Mouse (Mus musculus) hindbrain, embryonic 11.5 days (tissue): ENCODE measurements around the gene Tmcc1. TPM values are rescaled to one million over a fixed set of nuclear protein-coding genes. Genes with fewer than 3 reads are reported as not detected.
"Not testable (repeated sequence)": the region's sequence is repeated elsewhere in the genome, so short reads cannot be mapped to it uniquely, and the experiment has no call there.

Source experiments
- ATAC-seq: fragments of 200-750 bp; cut with Nextera tagmentation; 2 replicates; pipeline ENCODE4 v1.8.0; 2017; ENCODE audit warnings: mild to moderate bottlenecking, moderate TSS enrichment, moderate library complexity; ENCODE audit not compliant: low FRiP score
- DNase-seq: peaks from one replicate; pipeline ENCODE4 v3.0.0-alpha.2; 2015; ENCODE audit warnings: low spot score
- H3K27ac ChIP-seq: fragments of 300-500 bp; sonication (generic); 2 replicates; pipeline ENCODE4 v1.5.1; 2014; ENCODE audit warnings: mild to moderate bottlenecking, low read depth, low read length
- H3K27me3 ChIP-seq: fragments of 300-500 bp; sonication (generic); 2 replicates; pipeline ENCODE4 v1.6.1; 2014; ENCODE audit warnings: mild to moderate bottlenecking, low read length, moderate library complexity, mixed read lengths; ENCODE audit not compliant: control insufficient read depth, insufficient read depth
- H3K36me3 ChIP-seq: fragments of 300-500 bp; sonication (generic); 2 replicates; pipeline ENCODE4 v1.6.1; 2014; ENCODE audit warnings: mild to moderate bottlenecking, low read length, moderate library complexity, mixed read lengths; ENCODE audit not compliant: control insufficient read depth, insufficient read depth
- H3K4me1 ChIP-seq: fragments of 300-500 bp; sonication (generic); replicated peaks from 2 replicates; pipeline ENCODE4 v1.6.1; 2014; ENCODE audit warnings: low read length, mixed read lengths; ENCODE audit not compliant: control insufficient read depth, insufficient read depth
- H3K4me2 ChIP-seq: fragments of 300-500 bp; sonication (generic); replicated peaks from 2 replicates; pipeline ENCODE4 v1.6.1; 2014; ENCODE audit warnings: mild to moderate bottlenecking, low read depth, low read length
- H3K4me3 ChIP-seq: fragments of 300-500 bp; sonication (generic); 2 replicates; pipeline ENCODE4 v1.5.1; 2014; ENCODE audit warnings: low read depth, low read length
- H3K9ac ChIP-seq: fragments of 300-500 bp; sonication (generic); 2 replicates; pipeline ENCODE4 v1.6.1; 2014; ENCODE audit warnings: low read depth, low read length
- H3K9me3 ChIP-seq: fragments of 300-500 bp; sonication (generic); 2 replicates; pipeline ENCODE4 v1.6.1; 2016; ENCODE audit warnings: low read length; ENCODE audit not compliant: control insufficient read depth
- WGBS: fragments of 180-500 bp; shearing (Covaris S2); extraction: QIAGEN DNeasy Blood & Tissue Kit; methylation state at CpG from one replicate; pipeline ENCODE4 v1.1.7; 2014; 5-methylcytosine and 5-hydroxymethylcytosine counted together
- polyA plus RNA-seq: library from polyadenylated mRNA; unstranded; fragments of >200 nt; fragmentation: Nextera tagmentation; extraction: Ambion mirVana; gene quantifications from 2 replicates; pipeline ENCODE4 v1.2.1, GENCODE M21; 2014

Tmcc1 gene
- polyA plus RNA-seq = 20.2 and 23.4 TPM in 2 replicates

DNA sequence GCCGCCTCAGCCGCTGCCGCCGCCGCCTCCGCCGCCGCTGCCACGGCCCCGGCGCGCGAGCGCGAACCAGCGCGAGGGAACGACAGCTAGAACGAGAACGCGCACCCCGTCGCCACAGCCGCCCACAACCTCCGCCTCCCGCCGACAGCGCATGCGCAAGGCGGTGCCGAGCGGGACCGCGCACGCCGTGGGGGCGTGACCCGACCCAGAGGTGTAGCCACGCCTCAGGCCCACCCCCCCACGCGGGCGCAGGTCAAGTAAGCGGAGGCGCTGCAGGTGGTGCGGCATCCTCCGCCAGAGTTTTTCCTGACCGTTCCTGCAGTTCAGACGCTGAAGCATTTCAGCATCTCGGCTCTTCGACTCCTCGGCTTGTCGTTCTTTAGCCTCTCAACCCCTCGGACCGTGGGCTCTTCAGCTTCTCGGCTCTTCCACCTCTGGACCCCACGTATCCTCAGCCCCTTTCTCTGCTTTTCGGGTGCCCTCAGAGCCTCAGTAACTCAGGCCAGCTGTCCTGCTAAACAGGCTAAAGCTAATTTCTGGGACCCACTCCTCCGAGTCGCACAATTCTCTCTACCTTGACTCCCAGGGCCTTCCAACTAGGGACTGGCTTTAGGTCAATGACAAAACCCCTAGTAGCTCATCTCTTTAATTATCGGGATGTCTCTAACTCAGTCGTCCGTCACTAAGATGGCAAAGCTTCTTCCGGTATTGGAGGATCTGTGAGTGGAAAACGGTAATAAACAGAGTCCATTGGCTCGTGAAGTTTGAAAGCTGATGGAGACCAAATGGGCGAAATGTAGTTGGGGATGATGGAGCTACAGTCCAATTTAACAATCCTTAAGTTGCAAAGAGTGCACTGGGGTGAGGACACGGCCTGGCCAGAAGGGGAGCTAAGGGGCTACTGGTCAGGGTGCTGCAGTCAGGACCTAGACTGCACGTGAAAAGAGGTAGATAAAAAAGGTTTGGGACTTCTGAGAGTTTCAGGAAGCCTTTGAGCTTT lies at the start of gene Tmcc1:
Tmcc1 (minus strand) TSS at position 93 of the 1,000 bp plus-strand sequence.
- peak; percentile 90 for ATAC-seq

DNA sequence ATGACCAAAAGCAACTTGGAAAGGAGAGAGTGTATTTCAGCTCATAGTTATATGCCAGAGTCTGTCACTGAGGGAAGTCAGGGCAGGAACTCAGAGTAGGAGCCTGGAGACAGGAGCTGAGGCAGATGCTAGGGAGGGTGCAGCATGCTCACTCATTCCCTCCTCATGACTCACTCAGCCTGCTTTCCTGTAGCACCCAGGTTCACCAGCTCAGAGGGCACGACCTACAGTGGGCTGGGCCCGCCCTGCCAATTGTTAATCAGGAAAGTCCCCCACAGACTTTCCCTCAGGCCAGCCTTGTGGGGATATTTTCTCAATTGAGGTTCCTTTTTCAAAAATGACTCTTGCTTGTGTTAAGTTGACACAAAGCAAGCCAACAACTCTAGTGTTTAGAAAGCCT lies 47.1 kb upstream of the Tmcc1 start:
- ATAC-seq (no peak), DNase-seq (no peak)
- Histone ChIP-seq H3K4me2 (no peak overlapping the region), H3K9me3 (no peaks in the 10 kb centered on the region), H3K4me3 (no peak overlapping the region), H3K36me3 (0 out of 2 replicates have a peak, but pooled peaks cover 5% of the 10 kb centered on the region), H3K27ac (no peak overlapping the region), H3K4me1 (no peaks in the 10 kb centered on the region), H3K9ac (no peak overlapping the region), H3K27me3 (no peaks in the 10 kb centered on the region)
- WGBS = 81% methylated on average over 2 of the region's 2 CpGs

More for the DNA sequence above, at the start of gene Tmcc1:
- Histone ChIP-seq H3K27ac (peak within 1 kb of the TSS; percentile 73), H3K4me3 (peak within 1 kb of the TSS; percentile 65), H3K4me1 (no peaks in the 10 kb centered on the region; the same call in 1 of the 2 replicates), H3K36me3 (no peaks in the 10 kb centered on the region), H3K27me3 (no peaks in the 10 kb centered on the region), H3K9ac (peak within 1 kb of the TSS; percentile 76), H3K4me2 (peak within 1 kb of the TSS; percentile 68), H3K9me3 (no peaks in the 10 kb centered on the region)
- under 1% methylated on average over 37 of the region's 68 CpGs for WGBS
- peak; percentile 98 for DNase-seq

DNA sequence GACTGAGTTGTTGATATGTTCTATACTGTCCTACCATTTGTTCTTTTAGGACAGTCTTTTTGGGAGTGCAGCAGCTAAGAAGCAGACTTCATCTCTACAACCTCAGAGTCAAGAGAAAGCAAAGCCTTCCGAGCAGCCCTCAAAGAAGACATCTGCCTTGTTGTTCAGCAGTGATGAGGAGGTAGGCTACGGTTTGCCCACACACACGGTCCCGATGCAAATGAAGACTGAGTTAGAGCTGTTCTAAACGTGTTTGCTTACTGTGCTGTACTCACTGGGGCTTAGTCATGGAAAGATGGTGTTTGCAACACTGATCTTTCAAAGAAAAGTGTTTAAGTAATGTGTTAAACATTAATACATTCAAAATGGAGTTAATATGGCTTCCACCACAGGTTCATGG lies 44.8 kb upstream of the Tmcc1 start:
- Histone ChIP-seq H3K36me3 (0 out of 2 replicates have a peak, but pooled peaks cover 5% of the 10 kb centered on the region), H3K9ac (no peak overlapping the region), H3K4me2 (no peak overlapping the region), H3K9me3 (no peaks in the 10 kb centered on the region), H3K4me1 (no peaks in the 10 kb centered on the region), H3K4me3 (no peak overlapping the region), H3K27ac (no peak overlapping the region), H3K27me3 (no peaks in the 10 kb centered on the region)
- 92% methylated on average over 5 of the region's 5 CpGs for WGBS
- ATAC-seq (no peak), DNase-seq (no peak)

- H3K4me1 ChIP-seq = no peaks in the 10 kb centered on the region
- 95% methylated on average over 5 of the region's 5 CpGs for WGBS
- ATAC-seq (no peak), DNase-seq (no peak)
- H3K36me3 ChIP-seq = 0 out of 2 replicates have a peak, but pooled peaks cover 2% of the 10 kb centered on the region
- H3K9me3 ChIP-seq = no peaks in the 10 kb centered on the region
- no peak overlapping the region for H3K27ac ChIP-seq
- H3K4me3 ChIP-seq = no peak overlapping the region
- H3K9ac ChIP-seq = no peak overlapping the region
- no peaks in the 10 kb centered on the region for H3K27me3 ChIP-seq
- no peak overlapping the region for H3K4me2 ChIP-seq
Observed at GRCm38 (mm10) chr6:116235336-116235735, 42.0 kb upstream of the Tmcc1 start.

- H3K9me3 ChIP-seq, H3K4me1 ChIP-seq, H3K27me3 ChIP-seq, H3K4me3 ChIP-seq, DNase-seq, ATAC-seq, H3K4me2 ChIP-seq, H3K9ac ChIP-seq, H3K27ac ChIP-seq, H3K36me3 ChIP-seq: not testable (repeated sequence)
- 100% methylated on average over 2 of the region's 2 CpGs for WGBS
Observed at GRCm38 (mm10) chr6:116234821-116235220, 41.5 kb upstream of the Tmcc1 start.

DNA sequence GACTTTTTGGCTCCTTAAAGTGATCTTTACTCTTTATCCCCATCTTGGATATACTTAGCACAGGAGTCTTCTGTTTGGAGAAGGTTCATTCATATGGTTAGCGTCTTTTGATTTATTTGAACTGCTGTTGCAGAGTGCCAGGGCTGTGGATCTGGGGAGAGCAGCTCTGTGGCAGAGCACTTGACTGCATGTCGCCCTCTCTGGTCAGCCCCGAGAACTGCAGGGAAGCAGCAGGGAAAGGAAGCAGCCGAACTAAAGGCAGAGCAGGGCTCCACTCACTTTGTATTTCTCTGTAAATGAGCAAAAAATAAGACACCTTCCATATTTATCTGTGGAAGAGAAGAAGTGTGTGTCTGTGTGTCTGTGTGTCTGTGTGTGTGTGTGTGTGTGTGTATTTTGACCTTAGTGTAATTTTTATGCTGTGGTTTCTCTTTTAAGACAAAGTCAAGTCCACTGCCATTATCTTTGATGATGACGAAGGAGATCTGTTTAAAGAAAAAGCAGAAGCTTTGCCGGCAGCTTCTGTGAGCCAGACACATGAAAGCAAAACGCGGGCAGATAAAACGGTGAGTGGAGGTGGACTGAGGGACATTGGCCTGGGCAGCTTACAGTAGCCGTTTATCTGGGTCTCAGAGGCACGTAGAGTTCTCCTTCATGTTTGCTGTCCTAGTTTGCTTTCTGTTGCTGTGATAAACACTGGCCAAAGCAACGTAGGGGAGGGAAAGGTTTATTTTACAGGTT lies 35.7 kb upstream of the Tmcc1 start:
- no peak overlapping the region for H3K4me3 ChIP-seq
- H3K27me3 ChIP-seq = no peaks in the 10 kb centered on the region
- no peak overlapping the region for H3K27ac ChIP-seq
- 0 out of 2 replicates have a peak, but pooled peaks cover 2% of the 10 kb centered on the region for H3K36me3 ChIP-seq
- WGBS = 68% methylated on average over 12 of the region's 12 CpGs
- H3K9ac ChIP-seq = no peak overlapping the region
- no peak overlapping the region for H3K4me2 ChIP-seq
- no peaks in the 10 kb centered on the region for H3K9me3 ChIP-seq
- ATAC-seq (no peak), DNase-seq (peak; percentile 80)
- H3K4me1 ChIP-seq = no peaks in the 10 kb centered on the region

DNA sequence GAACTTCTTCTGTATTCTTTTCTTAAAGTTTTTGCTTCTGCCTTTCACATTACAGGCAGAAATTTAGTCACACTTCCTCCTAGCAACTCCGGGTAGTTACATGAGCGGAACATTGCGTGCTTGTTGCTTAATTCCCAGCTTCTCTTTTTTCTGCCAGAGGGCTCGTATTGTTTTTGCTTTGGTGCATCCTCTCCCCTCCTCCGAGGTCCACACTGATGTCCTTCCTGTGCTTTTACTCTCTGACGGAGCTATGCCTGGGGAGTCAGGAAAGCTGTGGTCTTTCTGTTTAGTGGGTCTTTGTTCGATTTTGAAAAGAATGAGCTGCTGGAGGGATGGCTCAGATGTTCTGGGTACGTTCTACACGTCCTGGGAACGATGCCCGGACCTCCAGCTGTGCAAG lies 34.5 kb upstream of the Tmcc1 start:
- no peak overlapping the region for H3K27ac ChIP-seq
- no peaks in the 10 kb centered on the region for H3K9me3 ChIP-seq
- no peak overlapping the region for H3K4me2 ChIP-seq
- DNase-seq (no peak), ATAC-seq (no peak)
- H3K27me3 ChIP-seq = no peaks in the 10 kb centered on the region
- H3K4me3 ChIP-seq = no peak overlapping the region
- H3K36me3 ChIP-seq = 0 out of 2 replicates have a peak, but pooled peaks cover 4% of the 10 kb centered on the region
- no peaks in the 10 kb centered on the region for H3K4me1 ChIP-seq
- 75% methylated on average over 11 of the region's 11 CpGs for WGBS
- no peak overlapping the region for H3K9ac ChIP-seq

DNA sequence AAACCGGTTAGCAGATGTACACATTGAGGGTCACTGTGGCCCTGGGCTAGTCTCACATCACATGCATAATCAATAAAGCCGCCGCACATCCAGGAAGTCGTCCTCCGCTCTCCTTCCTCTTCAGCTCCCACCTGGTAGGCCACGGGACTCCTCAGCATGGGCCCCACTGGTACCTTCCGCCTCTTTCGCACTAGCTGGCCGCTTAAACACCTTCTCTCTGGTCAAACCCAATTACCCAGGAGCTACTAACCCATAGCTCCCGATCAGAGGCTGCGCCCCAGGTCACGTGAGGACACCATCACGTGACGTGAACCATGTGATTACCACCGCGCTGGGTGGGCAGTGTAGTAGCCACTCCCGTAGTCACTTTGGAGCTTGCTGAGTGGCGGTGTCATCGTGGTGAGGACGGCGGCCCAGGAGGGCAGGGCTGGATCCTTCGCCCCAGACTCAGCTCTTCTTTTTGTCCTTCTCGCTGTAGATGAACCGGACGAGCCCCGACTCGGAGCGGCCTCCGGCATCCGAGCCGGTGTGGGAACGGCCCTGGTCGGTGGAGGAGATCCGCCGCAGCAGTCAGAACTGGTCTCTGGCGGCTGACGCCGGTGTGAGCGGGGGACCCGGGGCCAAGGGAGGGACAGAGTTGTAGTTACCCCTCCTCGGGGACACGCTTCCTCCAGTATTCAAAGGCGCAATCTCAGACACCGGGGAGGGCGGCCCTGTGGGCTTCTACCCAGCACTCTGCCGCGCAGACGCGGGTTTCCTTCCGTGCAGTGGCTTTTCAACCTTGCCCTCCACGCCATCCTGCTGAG lies 14.6 kb upstream of the Tmcc1 start, which contains the start of gene Washc2:
Washc2 (plus strand) TSS at position 310 of the 806 bp plus-strand sequence.
- Histone ChIP-seq H3K9me3 (no peaks in the 10 kb centered on the region), H3K4me3 (peak within 1 kb of the TSS; percentile 84), H3K9ac (peak within 1 kb of the TSS; percentile 83), H3K4me2 (peak within 1 kb of the TSS; percentile 80), H3K27me3 (no peaks in the 10 kb centered on the region), H3K27ac (peak within 1 kb of the TSS; percentile 70), H3K4me1 (no peaks in the 10 kb centered on the region), H3K36me3 (no peaks in the 10 kb centered on the region)
- ATAC-seq (peak; percentile 98), DNase-seq (peak; percentile 97)
- under 1% methylated on average over 51 of the region's 51 CpGs for WGBS
